Mouse (Mus musculus) kidney, adult 2 months (tissue): Measurements from ENCODE around the gene Colq. TPM values are rescaled to one million over a fixed set of nuclear protein-coding genes. Genes with fewer than 3 reads are reported as not detected.
A peak's percentile ranks its signal among the peaks of the same experiment; 100 is the strongest.

ENCODE experiments used
- DNase-seq: peaks from one replicate; pipeline ENCODE4 v3.0.0; 2021
- H3K27ac ChIP-seq: fragments of 200-500 bp; 2 replicates; pipeline ENCODE4 v1.5.1; 2012; ENCODE audit warnings: low read depth, low read length, control low read depth, inconsistent platforms; ENCODE audit not compliant: insufficient read depth
- H3K27me3 ChIP-seq: fragments of 200-500 bp; replicated peaks from 2 replicates; pipeline ENCODE4 v1.6.1; 2012; ENCODE audit warnings: mild to moderate bottlenecking, moderate library complexity, low read length, inconsistent platforms; ENCODE audit not compliant: control insufficient read depth, insufficient read depth
- H3K36me3 ChIP-seq: fragments of 200-500 bp; 2 replicates; pipeline ENCODE4 v1.6.1; 2012; ENCODE audit warnings: mild to moderate bottlenecking, moderate library complexity, low read length, inconsistent platforms; ENCODE audit not compliant: control insufficient read depth, insufficient read depth
- H3K4me1 ChIP-seq: fragments of 200-500 bp; 2 replicates; pipeline ENCODE4 v1.6.1; 2011; ENCODE audit warnings: low read length; ENCODE audit not compliant: control insufficient read depth, insufficient read depth
- H3K4me3 ChIP-seq: fragments of 200-500 bp; 2 replicates; pipeline ENCODE4 v1.5.1; 2011; ENCODE audit warnings: mild to moderate bottlenecking, low read depth, low read length, control low read depth; ENCODE audit not compliant: insufficient read depth
- CTCF ChIP-seq: fragments of 200-500 bp; conservative IDR thresholded peaks from 2 replicates; pipeline ENCODE4 v1.5.1; 2011; ENCODE audit warnings: low read depth, mild to moderate bottlenecking, control low read depth, low read length, moderate library complexity, mixed read lengths; ENCODE audit not compliant: insufficient read depth, insufficient read length
- POLR2A ChIP-seq: fragments of 200-500 bp; IDR thresholded peaks from one replicate; pipeline ENCODE4 v1.6.1; 2011; ENCODE audit warnings: low read depth, low read length, control low read depth
- whole genome bisulfite sequencing: fragments of 180-500 bp; shearing (Covaris S2); methylation state at CpG from one replicate; pipeline ENCODE4 v1.1.7; 2018; 5-methylcytosine and 5-hydroxymethylcytosine counted together
- polyA plus RNA-seq: library from polyadenylated mRNA; depleted of rRNA; stranded (reverse); fragments of >200 nt; gene quantifications from 2 replicates; pipeline ENCODE4 v1.2.3, GENCODE M21; 2012

Gene Colq
- polyA plus RNA-seq, 1 experiment = 1.2 TPM

DNA sequence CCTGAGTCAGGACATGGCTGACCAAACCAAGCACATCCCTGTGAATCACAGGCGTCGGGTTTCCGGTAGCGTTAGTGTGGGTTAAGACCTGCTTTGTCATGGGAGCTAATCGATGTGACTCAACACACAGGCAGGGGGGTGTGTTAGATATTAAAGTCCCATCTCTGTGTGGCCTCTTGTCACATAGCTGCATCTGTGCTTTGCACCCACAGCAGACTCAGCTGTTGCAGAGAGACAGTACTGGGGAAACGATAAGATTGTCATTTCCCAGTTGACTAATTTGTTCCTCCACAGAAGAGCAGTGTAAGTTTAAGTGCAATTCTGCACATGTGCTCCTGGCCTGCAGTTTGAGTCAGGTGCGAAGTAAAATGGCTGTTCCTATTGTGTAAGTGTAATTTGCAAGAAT lies 94.9 kb downstream of the Colq start:
- WGBS = 17% methylated on average over 7 of the region's 7 CpGs
- H3K36me3 ChIP-seq = no peaks in the 10 kb centered on the region
- no peak for TF ChIP-seq POLR2A
- TF ChIP-seq CTCF = no peak
- no peak for DNase-seq
- H3K4me3 ChIP-seq = no peak overlapping the region
- no peak overlapping the region for H3K27ac ChIP-seq
- no peaks in the 10 kb centered on the region for H3K27me3 ChIP-seq
- H3K4me1 ChIP-seq = peaks cover 11% of the 10 kb centered on the region; the same call in 1 of the 2 replicates

DNA sequence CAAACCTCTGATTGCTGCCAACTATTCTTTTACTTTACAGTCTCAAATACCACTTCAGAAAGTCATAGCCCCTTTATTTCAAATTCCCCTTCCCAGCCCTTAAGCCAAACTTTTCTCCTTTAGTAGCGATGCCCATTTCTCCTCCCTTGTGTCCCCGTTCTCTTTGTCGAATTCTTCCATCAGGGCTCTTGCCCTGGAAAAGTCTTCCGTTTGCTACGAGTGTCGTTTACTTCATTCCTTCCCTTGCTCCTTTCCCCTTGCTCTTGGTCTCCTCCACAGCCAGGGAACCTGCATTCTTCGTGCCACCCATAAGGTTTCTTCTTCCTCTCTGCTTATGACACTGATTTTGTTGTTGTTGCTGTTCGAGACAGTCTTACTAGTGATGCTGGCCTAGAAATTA lies 95.6 kb downstream of the Colq start:
- H3K36me3 ChIP-seq = no peaks in the 10 kb centered on the region
- DNase-seq = no peak
- peak overlapping the region; percentile 87 for H3K4me3 ChIP-seq
- WGBS = under 1% methylated on average over 8 of the region's 8 CpGs
- H3K27ac ChIP-seq = peak overlapping the region; percentile 84
- peaks cover 11% of the 10 kb centered on the region; the same call in 1 of the 2 replicates for H3K4me1 ChIP-seq
- no peaks in the 10 kb centered on the region for H3K27me3 ChIP-seq
- TF ChIP-seq POLR2A (no peak), CTCF (no peak)

DNA sequence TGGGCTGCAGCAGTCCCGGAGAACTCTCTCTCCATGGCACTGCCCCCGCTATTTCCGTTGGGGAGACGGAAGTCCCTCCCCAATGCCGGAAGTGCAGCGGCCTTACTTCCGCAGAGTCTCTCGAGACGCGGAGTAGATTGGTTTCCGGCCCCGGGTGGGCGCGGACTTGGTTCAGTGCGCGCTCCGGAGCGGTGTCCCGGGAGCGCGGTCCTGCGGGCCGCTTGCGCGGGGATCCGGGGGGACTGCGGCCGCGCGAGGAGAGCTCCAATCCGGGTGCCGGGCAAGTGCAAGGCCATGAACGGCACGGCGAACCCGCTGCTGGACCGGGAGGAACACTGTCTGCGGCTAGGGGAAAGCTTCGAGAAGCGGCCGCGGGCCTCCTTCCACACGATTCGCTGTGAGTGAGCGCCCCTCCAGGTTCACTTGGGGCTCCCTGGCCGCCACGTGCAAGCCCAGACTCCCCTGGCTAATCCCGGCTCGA lies 96.1 kb downstream of the Colq start, which contains the start of gene Mettl6:
Mettl6 (minus strand) TSS at position 66 of the 481 bp plus-strand sequence.
- DNase-seq = peak; percentile 95
- Histone ChIP-seq H3K27ac (peak within 1 kb of the TSS; percentile 84), H3K4me1 (peaks cover 11% of the 10 kb centered on the region; the same call in 1 of the 2 replicates), H3K36me3 (no peaks in the 10 kb centered on the region), H3K4me3 (peak within 1 kb of the TSS; percentile 87), H3K27me3 (no peaks in the 10 kb centered on the region)
- TF ChIP-seq CTCF (no peak), POLR2A (peak; percentile 64)
- WGBS = under 1% methylated on average over 49 of the region's 49 CpGs

DNA sequence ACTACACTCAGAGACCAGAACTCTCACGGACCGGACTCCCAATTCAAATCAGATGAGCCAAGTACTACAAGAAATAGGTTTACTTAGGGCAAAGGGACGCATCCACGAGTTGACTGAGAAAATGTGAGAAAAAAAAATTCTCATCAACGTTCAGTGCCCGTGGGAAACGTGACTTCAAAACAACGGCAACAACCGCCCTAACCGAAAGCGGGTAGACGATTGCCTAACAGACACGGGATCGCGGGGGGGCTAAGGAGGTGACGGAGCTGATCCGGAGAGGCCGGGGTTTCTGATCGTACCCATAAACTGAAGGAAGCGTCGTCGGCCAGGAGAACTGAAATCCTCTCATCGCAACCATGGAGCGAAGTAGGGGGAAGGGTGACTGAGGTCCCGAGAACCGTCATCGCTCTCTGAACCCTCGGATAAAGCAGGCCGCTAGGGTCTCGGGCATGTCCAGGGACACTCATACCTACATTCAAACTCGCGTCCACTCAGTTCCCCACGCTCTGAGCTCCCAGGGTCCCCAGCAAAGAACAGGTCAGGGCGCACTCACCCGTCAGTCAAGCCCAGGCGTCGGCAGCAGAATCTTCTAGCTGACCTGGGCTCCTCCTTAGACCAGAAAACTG lies 96.7 kb downstream of the Colq start, which contains the start of gene Eaf1:
Eaf1 (plus strand) TSS at position 51 of the 626 bp plus-strand sequence.
- under 1% methylated on average over 37 of the region's 37 CpGs for WGBS
- peak within 1 kb of the TSS; percentile 87 for H3K4me3 ChIP-seq
- DNase-seq = no peak
- no peak for TF ChIP-seq CTCF
- no peak for TF ChIP-seq POLR2A
- H3K4me1 ChIP-seq = peaks cover 11% of the 10 kb centered on the region; the same call in 1 of the 2 replicates
- H3K27ac ChIP-seq = peak within 1 kb of the TSS; percentile 84
- H3K27me3 ChIP-seq = no peaks in the 10 kb centered on the region
- H3K36me3 ChIP-seq = no peaks in the 10 kb centered on the region

DNA sequence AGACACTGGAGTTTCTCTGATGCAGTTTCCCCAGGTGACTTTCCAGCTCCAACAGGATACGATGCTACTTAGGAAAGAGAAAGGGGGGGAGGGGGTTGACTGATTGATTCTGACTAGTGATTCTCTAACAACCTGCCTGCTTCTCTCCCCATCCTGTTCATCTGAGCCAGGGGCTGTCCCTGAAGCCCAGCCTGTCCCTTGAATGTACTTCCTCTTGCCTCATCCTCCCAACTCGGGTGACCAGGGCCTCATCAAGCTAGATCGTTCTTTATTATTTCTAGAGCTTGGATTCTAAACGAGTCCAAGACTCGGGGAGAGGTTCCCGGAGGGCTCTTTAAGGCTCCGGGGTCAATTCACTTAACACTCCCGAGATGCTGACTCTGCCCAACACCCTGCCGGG lies 97.2 kb downstream of the Colq start:
- Histone ChIP-seq H3K36me3 (no peaks in the 10 kb centered on the region), H3K27me3 (no peaks in the 10 kb centered on the region), H3K4me1 (peaks cover 11% of the 10 kb centered on the region; the same call in 1 of the 2 replicates), H3K4me3 (peak overlapping the region; percentile 87), H3K27ac (no peak overlapping the region)
- TF ChIP-seq POLR2A (no peak), CTCF (no peak)
- no peak for DNase-seq
- WGBS = 5% methylated on average over 9 of the region's 9 CpGs

DNA sequence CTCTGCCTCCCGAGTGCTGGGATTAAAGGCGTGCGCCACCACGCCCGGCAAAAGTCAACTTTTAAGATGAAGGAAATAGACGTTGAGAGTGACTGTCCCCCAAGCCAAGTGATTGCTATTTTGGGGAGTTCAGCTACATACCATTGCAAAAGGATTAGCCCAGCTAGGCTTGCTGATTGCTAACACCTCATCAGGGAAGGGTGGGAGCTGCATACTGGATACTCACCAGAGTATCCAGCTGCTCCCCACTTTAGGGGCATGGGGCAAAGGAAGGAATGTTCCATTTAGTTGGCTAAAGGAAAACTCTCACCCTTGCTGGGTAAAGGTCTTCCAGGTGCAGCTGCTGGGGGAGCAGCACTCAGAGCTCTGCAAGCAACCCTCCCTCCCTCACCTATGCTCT lies 103.1 kb downstream of the Colq start:
- Histone ChIP-seq H3K27me3 (no peaks in the 10 kb centered on the region), H3K4me3 (no peak overlapping the region), H3K4me1 (no peaks in the 10 kb centered on the region), H3K36me3 (no peaks in the 10 kb centered on the region), H3K27ac (no peak overlapping the region)
- no peak for TF ChIP-seq CTCF
- TF ChIP-seq POLR2A = no peak
- DNase-seq = no peak
- WGBS = 94% methylated on average over 6 of the region's 6 CpGs

DNA sequence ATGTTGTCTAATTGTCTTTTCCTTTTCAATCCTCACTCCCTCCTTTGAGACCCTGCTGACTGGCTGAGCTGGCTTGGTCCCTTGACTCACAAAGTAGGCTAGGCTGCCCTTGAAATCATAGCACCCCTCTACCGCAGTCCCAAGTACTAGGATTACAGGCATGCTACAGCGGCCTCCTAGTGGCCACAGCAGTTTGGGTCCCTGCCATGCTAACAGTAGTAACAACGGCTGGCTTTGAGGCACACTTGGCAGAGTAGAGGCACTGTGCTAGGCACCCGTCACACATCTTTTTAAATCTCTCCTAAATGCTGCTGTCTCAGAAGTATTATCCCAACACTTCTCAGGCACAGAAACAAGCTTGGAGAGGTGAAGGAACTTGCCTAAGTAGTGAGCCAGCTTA lies 104.7 kb downstream of the Colq start:
- H3K36me3 ChIP-seq = no peaks in the 10 kb centered on the region; the same call in 1 of the 2 replicates
- no peak for DNase-seq
- H3K4me3 ChIP-seq = no peak overlapping the region
- 72% methylated on average over 4 of the region's 4 CpGs for WGBS
- no peak overlapping the region for H3K27ac ChIP-seq
- no peaks in the 10 kb centered on the region for H3K27me3 ChIP-seq
- H3K4me1 ChIP-seq = no peaks in the 10 kb centered on the region
- no peak for TF ChIP-seq CTCF

DNA sequence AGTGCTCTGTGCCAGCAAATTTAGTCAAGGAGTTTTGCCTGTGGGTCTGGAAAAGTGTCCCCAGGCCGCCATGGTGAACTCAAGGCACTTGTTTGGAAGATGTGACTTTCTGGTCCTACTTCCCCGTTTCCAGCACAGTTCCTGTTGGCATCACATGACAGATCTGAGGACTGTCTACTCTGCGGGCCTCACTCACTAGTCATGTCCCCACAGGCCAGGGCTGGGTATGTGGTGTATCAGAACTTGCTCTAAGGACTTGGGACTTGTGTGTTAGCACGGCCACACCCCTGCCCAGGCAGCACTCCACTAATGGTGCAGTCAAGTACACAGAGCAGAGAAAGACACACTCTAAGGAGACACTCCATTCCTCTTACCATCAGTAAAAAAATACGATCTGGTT lies 108.7 kb downstream of the Colq start:
- no peak overlapping the region for H3K27ac ChIP-seq
- H3K27me3 ChIP-seq = no peaks in the 10 kb centered on the region
- H3K4me1 ChIP-seq = no peaks in the 10 kb centered on the region
- DNase-seq = no peak
- 76% methylated on average over 5 of the region's 5 CpGs for WGBS
- H3K4me3 ChIP-seq = no peak overlapping the region
- peaks cover 3% of the 10 kb centered on the region; the same call in 1 of the 2 replicates for H3K36me3 ChIP-seq
- TF ChIP-seq POLR2A (no peak), CTCF (no peak)
